Mouse (Mus musculus): Measurements from ENCODE around the gene Adh6b.

- TF ChIP-seq CTCF (IDR thresholded peaks at IDR 0.05; ENCODE audit: low read depth) (no peak), EP300 (IDR thresholded peaks at IDR 0.05; ENCODE audit: low read depth) (no peak)
These were observed 48.2 kb upstream of the Adh6b start for GRCm38 (mm10) chr3:138293298-138293895.

All from heart, postnatal 0 days (tissue).